Mouse (Mus musculus) cerebellum, adult 11-12 months (tissue): ENCODE measurements at regions not wholly inside any gene's neighbourhood (a gene's known extent, or its start where the extent isn't known, plus 50 kb on each side); places are given as distances from the start of the nearest gene placed in this dataset.

Experiments
- DNase-seq: peaks from one replicate; pipeline ENCODE4 v3.0.0; 2022

- no peak for DNase-seq
Measured at GRCm38 (mm10) chr19:26051478-26052215, 379.4 kb downstream of the Dmrt2 start.

- no peak for DNase-seq
Measured at GRCm38 (mm10) chr19:26059668-26060067, 387.5 kb downstream of the Dmrt2 start.

- no peak for DNase-seq
Measured at GRCm38 (mm10) chr19:26068553-26068952, 396.3 kb downstream of the Dmrt2 start.

GRCm38 (mm10) chr19:26069908-26070307 is 397.7 kb downstream of the Dmrt2 start:
- no peak for DNase-seq

GRCm38 (mm10) chr19:26088318-26088717 is 416.1 kb downstream of the Dmrt2 start:
- DNase-seq = no peak

- no peak for DNase-seq
Measured at GRCm38 (mm10) chr19:26091386-26091785, 419.2 kb downstream of the Dmrt2 start.

- no peak for DNase-seq
Measured at GRCm38 (mm10) chr19:26093844-26094243, 421.6 kb downstream of the Dmrt2 start.

GRCm38 (mm10) chr19:26114326-26114725 is 442.1 kb downstream of the Dmrt2 start:
- no peak for DNase-seq

- DNase-seq = no peak
Measured at GRCm38 (mm10) chr19:26128423-26128822, 456.2 kb downstream of the Dmrt2 start.

- DNase-seq = no peak
Measured at GRCm38 (mm10) chr19:26134385-26134784, 462.2 kb downstream of the Dmrt2 start.

- DNase-seq = no peak
Measured at GRCm38 (mm10) chr19:26135398-26136104, 463.3 kb downstream of the Dmrt2 start.

- no peak for DNase-seq
Measured at GRCm38 (mm10) chr19:26140647-26141046, 464.2 kb upstream of the Smarca2 start.

- DNase-seq = no peak
Measured at GRCm38 (mm10) chr19:26143539-26143938, 461.3 kb upstream of the Smarca2 start.

- DNase-seq = no peak
Measured at GRCm38 (mm10) chr19:26151216-26151615, 453.6 kb upstream of the Smarca2 start.

GRCm38 (mm10) chr19:26164993-26165392 is 439.9 kb upstream of the Smarca2 start:
- no peak for DNase-seq

- no peak for DNase-seq
Measured at GRCm38 (mm10) chr19:26181774-26182173, 423.1 kb upstream of the Smarca2 start.

- no peak for DNase-seq
Measured at GRCm38 (mm10) chr19:26185012-26185411, 419.8 kb upstream of the Smarca2 start.

GRCm38 (mm10) chr19:26190803-26191202 is 414.0 kb upstream of the Smarca2 start:
- no peak for DNase-seq

GRCm38 (mm10) chr19:26193664-26194063 is 411.2 kb upstream of the Smarca2 start:
- DNase-seq = no peak

- no peak for DNase-seq
Measured at GRCm38 (mm10) chr19:26208760-26209159, 396.1 kb upstream of the Smarca2 start.

- DNase-seq = no peak
Measured at GRCm38 (mm10) chr19:26234539-26234938, 370.3 kb upstream of the Smarca2 start.

GRCm38 (mm10) chr19:26244067-26244466 is 360.8 kb upstream of the Smarca2 start:
- DNase-seq = no peak

GRCm38 (mm10) chr19:26249751-26250150 is 355.1 kb upstream of the Smarca2 start:
- no peak for DNase-seq

- no peak for DNase-seq
Measured at GRCm38 (mm10) chr19:26258677-26259076, 346.2 kb upstream of the Smarca2 start.
